Mouse (Mus musculus) NIH3T3 (cell line): ENCODE results near the gene Golt1a.

ENCODE experiments used
- DNase-seq: peaks from one replicate; pipeline ENCODE4 v3.0.0-alpha.2; 2012; ENCODE audit warnings: low read depth

Gene Golt1a

DNA sequence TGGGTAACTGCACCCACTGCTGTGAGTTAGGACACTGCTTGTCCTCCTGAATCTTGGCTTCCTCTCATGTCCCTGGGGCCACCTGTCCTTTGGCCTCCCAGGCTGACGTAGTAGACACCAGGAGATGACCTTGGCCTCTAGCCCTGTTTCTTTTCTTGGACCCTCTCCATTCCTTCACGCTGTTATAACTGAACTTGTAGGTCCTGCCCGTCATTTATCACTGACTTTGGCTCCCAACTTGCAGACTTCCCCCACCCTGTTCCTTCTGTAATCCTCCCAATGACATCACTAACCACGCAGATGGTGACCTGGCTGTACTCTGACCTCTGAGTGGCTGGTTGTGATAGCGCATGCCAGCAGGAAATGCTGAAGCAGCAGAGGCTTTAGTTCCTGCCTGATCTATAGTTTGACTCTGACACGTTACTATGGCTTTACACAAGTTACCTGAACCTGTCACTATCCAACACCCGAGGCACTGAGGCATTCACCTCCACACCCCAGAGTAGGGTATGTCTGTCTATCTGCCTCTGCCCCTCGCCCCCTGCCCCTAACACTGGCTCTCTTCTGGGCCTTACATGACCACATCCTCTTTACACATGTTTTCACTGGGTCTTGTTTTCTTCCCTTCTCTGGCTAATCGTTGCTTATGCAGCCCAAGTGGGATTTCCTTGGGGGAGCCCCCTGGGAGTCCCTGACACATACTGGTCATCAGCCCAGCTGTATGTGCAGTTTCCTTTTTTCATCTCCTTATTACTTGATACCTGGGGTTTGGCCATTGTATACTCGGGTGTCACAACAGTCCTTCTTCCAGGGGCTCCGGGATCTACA is 38.3 kb downstream of the Golt1a start:
- DNase-seq = no peak

DNA sequence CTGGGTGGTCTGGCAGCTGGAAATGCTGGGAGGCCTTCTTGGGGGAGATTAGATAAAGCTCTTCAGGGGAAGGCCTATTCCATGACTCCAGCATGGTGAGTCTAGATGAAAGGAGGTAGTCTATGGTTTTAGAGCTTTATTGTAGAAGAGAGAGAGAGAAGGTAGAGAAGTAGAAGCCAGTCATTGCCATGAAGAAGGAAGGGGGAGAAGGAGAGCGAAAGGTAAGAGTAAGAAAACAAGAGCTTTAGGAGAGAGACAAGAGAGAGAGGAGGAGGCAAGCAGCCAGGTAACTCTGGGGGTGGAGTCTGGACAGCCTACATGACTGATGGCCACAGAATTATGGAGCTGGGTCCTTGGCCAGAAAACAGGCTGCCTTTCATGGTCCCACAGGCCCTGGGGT is 40.6 kb downstream of the Golt1a start, which contains the start of gene Ren1:
Gene Ren1 (plus strand): TSS at position 301 of the 400 bp plus-strand sequence.
- no peak for DNase-seq

DNA sequence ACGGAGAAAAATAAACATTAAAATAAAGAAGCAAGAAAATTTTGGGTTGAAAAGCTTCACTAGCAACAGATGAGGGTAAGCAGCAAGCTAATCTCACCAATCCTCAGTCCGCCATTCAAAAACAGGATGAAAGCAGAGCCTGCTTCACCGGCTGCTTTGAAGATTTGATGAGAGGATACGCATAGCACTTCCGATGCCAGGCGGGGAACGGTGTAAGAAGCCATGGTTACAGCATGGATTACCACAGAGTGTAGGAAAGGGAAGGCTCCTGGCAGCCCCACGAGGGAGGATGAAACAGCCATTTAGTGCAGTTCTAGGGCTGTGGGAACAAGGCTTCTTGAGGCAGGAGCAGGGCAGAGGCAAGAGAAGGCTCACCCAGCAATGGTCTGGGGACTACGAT is 42.2 kb downstream of the Golt1a start:
- no peak for DNase-seq

DNA sequence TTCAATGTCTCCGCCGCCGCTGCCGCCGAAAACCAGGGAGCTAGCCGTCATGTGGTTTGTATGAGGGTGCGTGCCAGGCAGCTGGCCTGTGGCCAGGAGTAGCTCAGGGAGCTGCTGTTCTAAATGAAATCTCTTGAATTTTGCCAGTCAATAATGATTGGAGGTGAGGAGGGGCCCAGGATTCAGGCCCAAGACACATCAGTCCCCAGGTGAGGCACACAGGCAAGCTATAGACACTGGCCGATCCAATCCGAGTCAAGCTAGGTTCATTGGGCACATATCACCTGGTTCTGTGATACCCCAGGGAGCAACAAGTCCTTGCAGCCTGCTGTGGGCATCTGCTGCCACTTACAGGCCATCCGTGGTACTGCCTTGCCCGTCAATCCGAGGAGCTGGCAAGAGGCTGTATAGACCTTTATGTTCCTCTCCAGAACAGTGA is 43.8 kb downstream of the Golt1a start:
- peak; percentile 63 for DNase-seq

DNA sequence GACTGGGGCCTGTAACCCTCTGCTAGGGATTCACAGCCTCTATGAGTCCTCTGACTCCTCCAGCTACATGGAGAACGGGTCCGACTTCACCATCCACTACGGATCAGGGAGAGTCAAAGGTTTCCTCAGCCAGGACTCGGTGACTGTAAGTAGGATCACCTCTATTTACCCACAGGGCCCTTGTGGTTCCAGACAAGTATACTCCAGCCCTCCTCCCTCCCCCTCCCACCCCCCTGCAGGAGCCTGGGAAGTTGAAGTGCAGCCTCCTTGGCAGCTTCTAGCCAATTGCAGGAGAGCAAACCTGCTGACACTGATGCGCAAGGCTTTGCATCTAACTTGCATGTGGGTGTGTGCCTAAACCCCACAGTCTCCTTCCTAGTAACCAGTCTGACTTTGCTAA is 45.9 kb downstream of the Golt1a start:
- no peak for DNase-seq

DNA sequence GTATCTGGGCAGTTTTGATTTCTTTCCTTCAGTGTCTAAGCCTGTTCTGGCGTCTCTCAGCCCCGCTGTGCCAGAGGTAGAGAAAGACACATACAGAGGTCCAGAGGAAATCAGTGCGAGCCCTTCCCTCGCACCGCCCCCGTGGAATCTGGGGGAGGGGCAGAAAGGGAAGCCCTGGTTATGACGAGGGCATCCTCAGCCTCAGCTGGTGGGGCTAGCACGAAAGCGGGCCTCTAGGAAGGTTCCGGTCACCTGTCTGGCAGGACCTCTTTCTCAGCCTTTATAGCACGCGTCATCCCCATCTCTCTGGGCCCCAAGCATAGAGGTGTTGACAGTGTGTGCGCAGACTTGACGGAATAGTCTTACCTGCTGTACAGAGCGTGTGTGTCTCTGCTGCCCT is 46.3 kb downstream of the Golt1a start:
- no peak for DNase-seq

DNA sequence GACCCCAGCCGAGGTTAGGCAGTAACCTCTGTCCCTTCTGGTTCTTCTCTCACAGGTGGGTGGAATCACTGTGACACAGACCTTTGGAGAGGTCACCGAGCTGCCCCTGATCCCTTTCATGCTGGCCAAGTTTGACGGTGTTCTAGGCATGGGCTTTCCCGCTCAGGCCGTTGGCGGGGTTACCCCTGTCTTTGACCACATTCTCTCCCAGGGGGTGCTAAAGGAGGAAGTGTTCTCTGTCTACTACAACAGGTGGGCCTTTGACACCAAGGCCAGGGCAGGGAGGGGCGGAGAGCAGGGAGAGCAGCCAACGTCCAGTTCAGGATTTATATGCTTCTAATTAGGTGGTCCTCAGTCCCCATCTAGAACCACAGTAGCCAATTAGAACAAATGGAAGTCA is 46.7 kb downstream of the Golt1a start:
- no peak for DNase-seq

DNA sequence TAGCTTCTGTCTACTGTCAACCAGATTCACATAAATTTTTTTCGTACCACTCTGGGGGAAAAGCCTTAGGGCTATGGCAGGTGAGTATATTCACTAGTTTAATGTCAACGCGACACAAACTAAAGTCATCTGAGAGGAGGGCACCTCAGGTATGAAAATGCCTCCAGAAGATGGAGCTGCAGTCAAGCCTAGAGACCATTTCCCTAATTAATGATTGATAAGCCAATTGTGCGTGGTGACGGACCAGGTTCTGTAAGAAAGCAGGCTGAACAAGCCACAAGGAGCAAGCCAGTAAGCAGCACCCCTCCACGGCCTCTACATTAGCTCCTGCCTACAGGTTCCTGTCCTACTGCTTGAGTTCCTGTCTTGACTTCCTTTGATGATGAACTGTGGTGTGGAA is 51.4 kb downstream of the Golt1a start:
- no peak for DNase-seq

DNA sequence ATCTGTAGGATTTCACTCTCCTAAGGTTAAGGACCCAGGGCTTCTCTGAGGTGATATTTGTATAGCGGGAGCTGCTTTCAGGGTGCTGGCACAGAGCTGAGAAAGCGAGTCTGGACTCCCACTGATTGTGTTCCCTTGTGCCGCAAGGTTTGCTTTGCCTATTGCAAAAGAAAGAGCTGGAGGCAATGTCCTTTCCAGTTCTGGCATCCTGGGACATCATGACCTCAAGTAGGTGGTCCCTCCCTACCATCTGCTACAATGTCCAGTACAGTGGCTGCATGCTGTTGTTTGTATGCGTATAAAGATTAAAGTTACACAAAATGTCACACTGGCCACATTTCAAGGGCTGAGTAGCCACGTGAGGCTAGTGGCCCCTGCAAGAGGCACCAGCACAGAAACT is 52.5 kb downstream of the Golt1a start:
- no peak for DNase-seq

DNA sequence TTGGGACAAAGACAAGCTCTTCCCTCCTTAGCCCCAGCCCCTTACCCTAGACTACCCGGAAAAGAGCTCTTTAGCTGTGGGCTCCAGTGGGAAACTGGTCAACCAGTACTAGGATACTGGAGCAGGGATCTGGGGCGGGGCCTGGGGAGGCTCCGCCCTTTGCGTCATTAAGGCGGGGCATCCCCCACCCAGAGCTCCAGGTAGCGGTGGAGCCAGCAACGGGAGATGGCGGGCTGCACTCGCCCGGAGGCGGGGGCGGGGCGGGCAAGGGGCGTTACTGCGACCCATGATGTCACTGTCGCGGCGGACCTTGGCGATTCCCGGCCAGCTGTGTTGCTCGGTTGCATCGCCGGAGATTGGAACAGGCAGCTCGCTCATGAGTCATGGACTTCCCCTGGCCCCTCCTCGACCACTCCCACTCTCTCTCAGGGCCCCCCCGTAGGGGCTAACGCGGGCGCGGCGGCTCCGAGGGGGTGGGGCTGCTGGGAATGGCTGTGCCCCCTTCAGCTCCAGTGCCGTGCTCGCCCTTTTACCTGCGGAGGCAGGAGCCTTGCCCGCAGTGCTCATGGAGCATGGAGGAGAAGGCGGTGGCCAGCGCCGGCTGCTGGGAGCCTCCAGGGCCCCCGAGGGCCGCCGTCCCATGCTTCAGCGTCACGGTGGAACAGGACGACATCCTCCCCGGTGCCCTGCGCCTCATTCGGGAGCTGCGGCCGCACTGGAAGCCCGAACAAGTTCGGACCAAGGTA is 53.8 kb downstream of the Golt1a start, which contains the start of gene Etnk2:
Gene Etnk2 (plus strand): TSS at position 297 of the 746 bp plus-strand sequence.
- DNase-seq = no peak

DNA sequence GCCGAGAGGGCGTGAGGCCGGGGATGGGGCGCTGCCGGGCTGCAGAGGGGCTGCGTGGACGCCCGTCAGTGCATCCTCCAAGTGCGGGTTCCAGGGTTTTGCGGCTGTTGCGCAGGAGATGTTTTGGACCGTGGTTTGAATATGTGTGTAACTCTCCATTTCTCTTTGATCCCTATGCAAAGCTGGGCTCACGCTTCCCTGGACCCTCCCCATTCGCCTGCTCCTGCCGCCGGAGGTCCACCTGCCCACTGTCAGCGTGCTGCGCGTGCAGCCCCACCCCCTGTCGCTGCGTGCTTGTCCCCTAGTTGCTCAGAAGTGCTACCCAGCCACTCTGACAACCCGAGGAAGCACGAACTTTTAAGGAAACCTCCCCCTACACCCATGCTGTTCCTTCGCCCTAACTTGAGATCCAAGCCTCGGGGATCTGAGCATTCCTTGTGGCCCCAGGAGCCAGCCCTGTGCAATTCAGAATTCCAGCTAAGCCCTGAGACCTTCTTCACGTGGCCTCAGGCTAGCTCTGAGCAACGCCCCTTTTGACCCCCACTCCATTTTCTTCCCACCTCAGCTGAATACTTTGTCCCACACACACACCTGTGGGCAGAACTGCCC is 54.5 kb downstream of the Golt1a start:
- DNase-seq = no peak

DNA sequence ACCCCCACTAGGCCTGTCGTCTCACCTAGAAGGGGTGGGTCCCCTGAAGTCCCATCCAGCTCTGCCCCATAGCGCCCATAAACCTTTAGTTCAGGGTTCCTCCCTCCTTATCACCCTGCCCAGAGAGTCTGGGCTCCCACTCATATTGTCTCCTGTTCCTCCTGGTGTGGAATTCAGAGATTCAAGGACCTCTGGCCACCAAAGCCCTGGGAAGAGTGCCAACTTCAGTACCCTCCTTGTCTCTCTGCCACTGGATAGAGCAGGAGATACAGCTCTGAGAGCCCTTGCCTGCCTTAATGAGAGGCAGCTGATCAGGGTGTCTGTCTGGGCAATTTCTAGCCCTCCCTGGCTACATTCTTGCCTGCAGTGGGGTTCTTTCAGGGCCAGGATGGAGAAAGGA is 55.3 kb downstream of the Golt1a start:
- DNase-seq = no peak

DNA sequence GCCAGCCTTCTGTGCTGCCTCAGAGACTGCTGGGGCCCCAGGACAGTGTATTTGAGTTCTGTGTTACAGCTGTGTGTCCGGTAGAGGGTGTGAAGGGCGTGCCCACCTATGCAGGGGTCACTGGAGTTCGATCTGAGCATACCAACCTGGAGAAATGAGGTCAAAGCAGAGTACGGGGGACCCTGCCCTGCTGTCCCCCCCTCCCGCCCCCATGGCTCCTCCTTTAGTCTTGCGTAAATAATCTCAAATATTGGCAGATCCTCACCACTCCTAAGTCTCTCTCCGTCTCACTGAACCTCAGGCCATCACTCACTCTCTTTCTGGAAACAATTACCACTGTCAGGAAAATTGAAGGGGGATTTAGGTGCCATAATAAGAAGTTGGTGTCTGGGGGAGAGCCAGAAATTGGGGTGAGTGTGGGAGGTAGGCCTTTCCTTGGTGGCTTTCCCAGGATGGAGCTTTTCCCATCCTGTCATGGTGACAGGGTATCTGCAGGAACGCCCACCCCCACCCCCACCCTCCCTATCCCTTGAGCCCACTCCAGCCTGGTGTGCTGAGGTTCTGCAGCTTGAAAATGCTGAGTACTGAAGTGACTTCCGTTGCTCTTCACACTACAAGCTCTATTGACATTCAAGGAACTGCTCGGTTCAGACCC is 57.5 kb downstream of the Golt1a start:
- no peak for DNase-seq

DNA sequence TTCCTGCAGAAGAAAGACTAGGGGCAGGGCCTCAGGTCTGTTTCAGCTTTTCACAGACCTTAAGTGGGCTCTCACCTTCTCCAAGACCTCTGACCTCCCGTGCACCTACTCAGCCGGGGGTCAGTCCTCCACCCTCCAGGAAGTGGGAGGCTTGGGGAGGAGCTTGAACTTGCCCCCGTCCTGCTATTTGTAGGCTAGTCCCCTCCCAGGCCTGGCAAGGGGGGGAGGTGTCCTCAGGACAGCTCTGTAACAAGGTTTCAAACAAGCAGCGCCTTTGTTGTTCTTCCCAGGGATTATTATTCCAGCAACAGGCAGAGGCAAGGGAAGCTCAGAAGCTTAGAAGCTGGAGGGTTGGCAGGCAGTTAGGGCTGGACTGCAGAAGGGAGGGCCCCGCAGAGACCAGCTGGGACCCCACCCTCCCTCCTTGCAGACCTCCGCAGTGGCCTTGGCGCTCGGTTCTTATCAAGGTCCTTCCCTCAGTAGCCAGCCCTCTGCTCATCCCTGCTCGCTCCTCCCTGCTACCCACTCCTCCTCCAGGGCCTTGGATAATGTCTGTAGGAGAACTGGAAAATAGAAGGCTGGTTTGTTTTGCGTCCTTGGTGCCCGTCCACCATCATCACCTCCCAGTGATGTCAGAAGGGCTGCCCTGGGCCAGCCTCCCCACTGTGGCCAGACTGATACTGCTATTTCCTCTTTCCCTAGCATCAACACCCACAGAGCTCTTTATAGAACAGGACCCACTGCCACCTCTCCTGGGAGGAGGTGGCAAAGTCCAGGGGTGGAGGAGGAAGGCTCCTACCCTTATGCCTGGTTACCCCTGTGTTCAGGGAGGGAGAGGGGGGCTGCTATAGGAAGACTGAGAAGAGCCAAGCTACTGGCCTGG is 58.2 kb downstream of the Golt1a start:
- DNase-seq = no peak

DNA sequence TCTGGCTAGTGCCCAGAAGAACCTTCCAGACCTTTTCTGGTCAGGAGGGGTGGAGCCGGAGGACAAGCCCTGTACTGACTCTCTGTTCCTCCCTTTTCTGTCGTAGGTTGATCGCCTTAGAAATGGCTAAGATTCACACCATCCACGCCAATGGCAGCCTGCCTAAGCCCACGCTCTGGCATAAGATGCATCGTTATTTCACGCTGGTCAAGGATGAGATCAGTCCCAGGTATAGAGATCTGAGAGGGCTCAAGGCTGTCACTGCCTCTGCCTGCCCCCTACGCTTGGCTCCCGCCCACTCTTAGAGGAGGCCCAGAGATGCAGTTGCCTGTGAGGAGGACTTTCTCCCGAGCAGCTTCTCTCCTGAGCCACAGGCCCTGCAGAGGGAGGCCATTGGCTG is 59.0 kb downstream of the Golt1a start:
- DNase-seq = no peak

DNA sequence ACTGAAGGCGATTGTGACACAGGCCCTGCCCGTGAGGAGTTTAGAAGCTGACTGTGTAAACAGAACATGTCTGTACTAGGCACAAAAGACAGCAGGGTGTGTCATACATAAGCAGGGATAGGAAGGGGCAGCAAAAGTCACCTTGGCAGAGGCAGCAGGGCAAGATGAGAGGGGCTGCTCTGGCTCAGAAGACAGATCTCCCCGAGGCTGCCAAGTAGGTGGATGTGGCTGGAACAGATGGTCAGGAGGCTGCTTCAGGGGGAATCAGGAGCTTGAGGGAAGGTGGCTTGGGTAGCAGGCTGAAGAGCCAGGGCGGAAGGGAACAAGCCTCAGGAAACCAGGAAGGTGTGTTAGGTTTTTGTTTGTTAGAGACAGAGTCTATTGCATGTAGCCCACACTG is 60.8 kb downstream of the Golt1a start:
- no peak for DNase-seq

DNA sequence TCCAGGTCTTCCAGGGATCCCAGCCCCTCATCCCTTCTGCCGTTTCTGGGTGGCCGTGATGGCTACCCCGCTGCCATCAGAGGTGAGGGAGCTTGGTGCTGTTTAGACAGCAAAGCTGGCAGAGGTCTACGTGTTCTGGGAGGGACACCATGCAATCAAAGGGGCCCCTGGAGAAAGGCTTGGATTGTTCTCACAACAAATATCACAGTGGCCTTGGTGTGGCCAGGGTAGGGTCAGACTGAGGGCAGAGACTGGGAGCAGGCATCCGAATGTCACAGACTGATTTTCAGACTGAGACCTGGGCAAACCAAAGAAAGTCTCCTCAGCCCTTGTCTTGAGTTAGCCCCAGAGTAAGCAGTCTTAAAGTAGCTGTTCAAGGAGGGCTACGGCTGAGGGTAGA is 61.8 kb downstream of the Golt1a start:
- no peak for DNase-seq

DNA sequence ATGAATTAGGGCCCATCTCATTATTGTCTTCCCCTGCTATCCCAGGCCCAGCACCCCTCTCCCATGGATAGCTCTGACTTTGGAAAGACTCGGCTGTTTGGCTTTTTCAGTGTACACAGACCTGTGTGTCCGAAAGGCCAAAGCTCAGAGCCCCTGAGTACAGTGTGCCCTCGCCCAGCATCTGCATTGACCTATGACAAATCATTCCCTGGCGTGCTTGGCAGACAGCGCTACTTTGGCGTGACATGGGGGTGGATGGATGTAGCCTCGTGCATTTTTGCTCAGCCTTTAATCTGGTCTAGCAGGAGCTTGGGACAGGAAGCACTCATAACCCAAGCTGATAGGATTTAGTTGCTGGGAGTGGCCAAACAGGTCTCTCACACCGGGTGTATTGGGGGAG is 62.5 kb downstream of the Golt1a start:
- no peak for DNase-seq
